Mouse (Mus musculus): Measurements from ENCODE around the gene Car2. TPM values are rescaled to one million over a fixed set of nuclear protein-coding genes. Genes with fewer than 3 reads are reported as not detected.

Car2 gene
- polyA plus RNA-seq, 2 experiments: 1,504 to 2,373 TPM

GRCm38 (mm10) chr3:14889085-14889484, 3.0 kb downstream of the Car2 start:
- peak overlapping the region; percentile 85 to 98 for H3K4me3 ChIP-seq (ENCODE audit: insufficient read depth in 1 of 2, low read depth in 2 of 2, low read length in 2 of 2)
- H3K27me3 ChIP-seq (ENCODE audit: control insufficient read depth, insufficient read depth, low read length): no peaks in the 10 kb centered on the region
- peaks cover 11 to 15% of the 10 kb centered on the region in 2 experiments for H3K4me1 ChIP-seq (replicated peaks; ENCODE audit: control insufficient read depth in 2 of 2, insufficient read depth in 2 of 2, low read length in 1 of 2)
- ATAC-seq (ENCODE audit: insufficient read depth): no peak
- WGBS (ENCODE audit: insufficient replicate concordance): 13% methylated on average over 2 of the region's 2 CpGs
- peak in 1 of 3 experiments; percentile 51 for DNase-seq (ENCODE audit: low read depth in 3 of 3, low spot score in 3 of 3)
- H3K9me3 ChIP-seq (ENCODE audit: control insufficient read depth, low read length): no peaks in the 10 kb centered on the region
- TF ChIP-seq CTCF (IDR thresholded peaks at IDR 0.05; ENCODE audit: low read depth) (no peak), EP300 (IDR thresholded peaks at IDR 0.05; ENCODE audit: low read depth) (0 out of 2 replicates have a peak, but pooled peaks have one; percentile 12)
- peak overlapping the region; percentile 85 for H3K4me2 ChIP-seq (ENCODE audit: low read depth)
- peak overlapping the region; percentile 89 for H3K27ac ChIP-seq
- peaks cover 61% of the 10 kb centered on the region for H3K36me3 ChIP-seq (replicated peaks; ENCODE audit: control insufficient read depth, insufficient read depth, low read depth)
- H3K9ac ChIP-seq (replicated peaks): peak overlapping the region; percentile 99

- H3K27me3 ChIP-seq (ENCODE audit: control insufficient read depth, insufficient read depth, low read length): no peaks in the 10 kb centered on the region
- H3K4me2 ChIP-seq (ENCODE audit: low read depth): peak overlapping the region; percentile 85
- H3K9ac ChIP-seq (replicated peaks): peak overlapping the region; percentile 99
- peaks cover 10 to 12% of the 10 kb centered on the region in 2 experiments for H3K4me1 ChIP-seq (replicated peaks; ENCODE audit: control insufficient read depth in 2 of 2, insufficient read depth in 2 of 2, low read length in 1 of 2)
- 17% methylated on average over 4 of the region's 4 CpGs for WGBS (ENCODE audit: insufficient replicate concordance)
- peak overlapping the region; percentile 89 for H3K27ac ChIP-seq
- no peaks in the 10 kb centered on the region for H3K9me3 ChIP-seq (ENCODE audit: control insufficient read depth, low read length)
- peaks cover 69% of the 10 kb centered on the region for H3K36me3 ChIP-seq (replicated peaks; ENCODE audit: control insufficient read depth, insufficient read depth, low read depth)
- ATAC-seq (ENCODE audit: insufficient read depth) (no peak), DNase-seq (ENCODE audit: low read depth in 3 of 3, low spot score in 3 of 3) (peak in 1 of 3 experiments; percentile 58)
- H3K4me3 ChIP-seq (ENCODE audit: insufficient read depth in 1 of 2, low read depth in 2 of 2, low read length in 2 of 2): peak overlapping the region; percentile 85 to 98
- TF ChIP-seq CTCF (IDR thresholded peaks at IDR 0.05; ENCODE audit: low read depth): no peak
- peak; percentile 63 for TF ChIP-seq EP300 (IDR thresholded peaks at IDR 0.05; ENCODE audit: low read depth)
Observed at GRCm38 (mm10) chr3:14889716-14890409, 3.8 kb downstream of the Car2 start.

GRCm38 (mm10) chr3:14892991-14893390, 6.9 kb downstream of the Car2 start:
- TF ChIP-seq EP300 (IDR thresholded peaks at IDR 0.05; ENCODE audit: low read depth) (no peak), CTCF (IDR thresholded peaks at IDR 0.05; ENCODE audit: low read depth) (no peak)
- H3K4me2 ChIP-seq (ENCODE audit: low read depth): peak overlapping the region; percentile 52
- no peaks in the 10 kb centered on the region for H3K27me3 ChIP-seq (ENCODE audit: control insufficient read depth, insufficient read depth, low read length)
- peak overlapping the region in 1 of 2 experiments; percentile 20; a peak in 2 of 4 replicates for H3K4me3 ChIP-seq (ENCODE audit: insufficient read depth in 1 of 2, low read depth in 2 of 2, low read length in 2 of 2)
- no peak for ATAC-seq (ENCODE audit: insufficient read depth)
- peak overlapping the region; percentile 53 for H3K27ac ChIP-seq
- no peaks in the 10 kb centered on the region for H3K9me3 ChIP-seq (ENCODE audit: control insufficient read depth, low read length)
- WGBS (ENCODE audit: insufficient replicate concordance): 59% methylated on average over 3 of the region's 3 CpGs
- no peak overlapping the region for H3K9ac ChIP-seq (replicated peaks)
- DNase-seq (ENCODE audit: low read depth in 3 of 3, low spot score in 3 of 3): no peak
- peaks cover 6% of the 10 kb centered on the region in 2 experiments for H3K4me1 ChIP-seq (replicated peaks; ENCODE audit: control insufficient read depth in 2 of 2, insufficient read depth in 2 of 2, low read length in 1 of 2)
- H3K36me3 ChIP-seq (replicated peaks; ENCODE audit: control insufficient read depth, insufficient read depth, low read depth): peaks cover 89% of the 10 kb centered on the region

GRCm38 (mm10) chr3:14893700-14894099, 7.6 kb downstream of the Car2 start:
- no peaks in the 10 kb centered on the region for H3K27me3 ChIP-seq (ENCODE audit: control insufficient read depth, insufficient read depth, low read length)
- TF ChIP-seq CTCF (IDR thresholded peaks at IDR 0.05; ENCODE audit: low read depth) (no peak), EP300 (IDR thresholded peaks at IDR 0.05; ENCODE audit: low read depth) (no peak)

GRCm38 (mm10) chr3:14895333-14895732, 9.3 kb downstream of the Car2 start:
- WGBS (ENCODE audit: insufficient replicate concordance): 86% methylated on average over 3 of the region's 3 CpGs
- no peaks in the 10 kb centered on the region for H3K27me3 ChIP-seq (ENCODE audit: control insufficient read depth, insufficient read depth, low read length)
- ATAC-seq (ENCODE audit: insufficient read depth) (no peak), DNase-seq (ENCODE audit: low read depth in 3 of 3, low spot score in 3 of 3) (no peak)
- no peak for TF ChIP-seq CTCF (IDR thresholded peaks at IDR 0.05; ENCODE audit: low read depth)
- TF ChIP-seq EP300 (IDR thresholded peaks at IDR 0.05; ENCODE audit: low read depth): no peak
- no peak overlapping the region for H3K27ac ChIP-seq
- H3K4me1 ChIP-seq (replicated peaks; ENCODE audit: control insufficient read depth in 2 of 2, insufficient read depth in 2 of 2, low read length in 1 of 2): peaks cover 6% of the 10 kb centered on the region in 2 experiments
- H3K36me3 ChIP-seq (replicated peaks; ENCODE audit: control insufficient read depth, insufficient read depth, low read depth): peaks cover 90% of the 10 kb centered on the region
- no peak overlapping the region for H3K4me2 ChIP-seq (ENCODE audit: low read depth)
- no peaks in the 10 kb centered on the region for H3K9me3 ChIP-seq (ENCODE audit: control insufficient read depth, low read length)
- H3K9ac ChIP-seq (replicated peaks): no peak overlapping the region
- H3K4me3 ChIP-seq (ENCODE audit: insufficient read depth in 1 of 2, low read depth in 2 of 2, low read length in 2 of 2): no peak overlapping the region

More at GRCm38 (mm10) chr3:14893700-14894099, 7.6 kb downstream of the Car2 start:
- no peak overlapping the region for H3K9ac ChIP-seq (replicated peaks)
- DNase-seq (ENCODE audit: low read depth in 3 of 3, low spot score in 3 of 3): no peak
- WGBS (ENCODE audit: insufficient replicate concordance): 65% methylated on average over 5 of the region's 5 CpGs
- no peak overlapping the region for H3K27ac ChIP-seq
- peaks cover 6% of the 10 kb centered on the region in 2 experiments for H3K4me1 ChIP-seq (replicated peaks; ENCODE audit: control insufficient read depth in 2 of 2, insufficient read depth in 2 of 2, low read length in 1 of 2)
- no peak overlapping the region for H3K4me2 ChIP-seq (ENCODE audit: low read depth)
- no peak for ATAC-seq (ENCODE audit: insufficient read depth)
- no peak overlapping the region for H3K4me3 ChIP-seq (ENCODE audit: insufficient read depth in 1 of 2, low read depth in 2 of 2, low read length in 2 of 2)
- H3K9me3 ChIP-seq (ENCODE audit: control insufficient read depth, low read length): no peaks in the 10 kb centered on the region
- peaks cover 89% of the 10 kb centered on the region for H3K36me3 ChIP-seq (replicated peaks; ENCODE audit: control insufficient read depth, insufficient read depth, low read depth)

All from liver, embryonic 14.5 days (tissue).